Mouse (Mus musculus) hindbrain, embryonic 11.5 days (tissue): ENCODE measurements around the gene Prkaa1. TPM values are rescaled to one million over a fixed set of nuclear protein-coding genes. Genes with fewer than 3 reads are reported as not detected.

Experiments
- ATAC-seq: fragments of 200-750 bp; cut with Nextera tagmentation; 2 replicates; pipeline ENCODE4 v1.8.0; 2017; ENCODE audit warnings: mild to moderate bottlenecking, moderate TSS enrichment, moderate library complexity; ENCODE audit not compliant: low FRiP score
- DNase-seq: peaks from one replicate; pipeline ENCODE4 v3.0.0-alpha.2; 2015; ENCODE audit warnings: low spot score
- H3K27ac ChIP-seq: fragments of 300-500 bp; sonication (generic); 2 replicates; pipeline ENCODE4 v1.5.1; 2014; ENCODE audit warnings: mild to moderate bottlenecking, low read depth, low read length
- H3K27me3 ChIP-seq: fragments of 300-500 bp; sonication (generic); 2 replicates; pipeline ENCODE4 v1.6.1; 2014; ENCODE audit warnings: mild to moderate bottlenecking, low read length, moderate library complexity, mixed read lengths; ENCODE audit not compliant: control insufficient read depth, insufficient read depth
- H3K36me3 ChIP-seq: fragments of 300-500 bp; sonication (generic); 2 replicates; pipeline ENCODE4 v1.6.1; 2014; ENCODE audit warnings: mild to moderate bottlenecking, low read length, moderate library complexity, mixed read lengths; ENCODE audit not compliant: control insufficient read depth, insufficient read depth
- H3K4me1 ChIP-seq: fragments of 300-500 bp; sonication (generic); replicated peaks from 2 replicates; pipeline ENCODE4 v1.6.1; 2014; ENCODE audit warnings: low read length, mixed read lengths; ENCODE audit not compliant: control insufficient read depth, insufficient read depth
- H3K4me2 ChIP-seq: fragments of 300-500 bp; sonication (generic); replicated peaks from 2 replicates; pipeline ENCODE4 v1.6.1; 2014; ENCODE audit warnings: mild to moderate bottlenecking, low read depth, low read length
- H3K4me3 ChIP-seq: fragments of 300-500 bp; sonication (generic); 2 replicates; pipeline ENCODE4 v1.5.1; 2014; ENCODE audit warnings: low read depth, low read length
- H3K9ac ChIP-seq: fragments of 300-500 bp; sonication (generic); 2 replicates; pipeline ENCODE4 v1.6.1; 2014; ENCODE audit warnings: low read depth, low read length
- H3K9me3 ChIP-seq: fragments of 300-500 bp; sonication (generic); 2 replicates; pipeline ENCODE4 v1.6.1; 2016; ENCODE audit warnings: low read length; ENCODE audit not compliant: control insufficient read depth
- WGBS: fragments of 180-500 bp; shearing (Covaris S2); extraction: QIAGEN DNeasy Blood & Tissue Kit; methylation state at CpG from one replicate; pipeline ENCODE4 v1.1.7; 2014; 5-methylcytosine and 5-hydroxymethylcytosine counted together
- polyA plus RNA-seq: library from polyadenylated mRNA; unstranded; fragments of >200 nt; fragmentation: Nextera tagmentation; extraction: Ambion mirVana; gene quantifications from 2 replicates; pipeline ENCODE4 v1.2.1, GENCODE M21; 2014

The Prkaa1 gene
- polyA plus RNA-seq, 1 experiment from 2014 or later, result 20.6 TPM

DNA sequence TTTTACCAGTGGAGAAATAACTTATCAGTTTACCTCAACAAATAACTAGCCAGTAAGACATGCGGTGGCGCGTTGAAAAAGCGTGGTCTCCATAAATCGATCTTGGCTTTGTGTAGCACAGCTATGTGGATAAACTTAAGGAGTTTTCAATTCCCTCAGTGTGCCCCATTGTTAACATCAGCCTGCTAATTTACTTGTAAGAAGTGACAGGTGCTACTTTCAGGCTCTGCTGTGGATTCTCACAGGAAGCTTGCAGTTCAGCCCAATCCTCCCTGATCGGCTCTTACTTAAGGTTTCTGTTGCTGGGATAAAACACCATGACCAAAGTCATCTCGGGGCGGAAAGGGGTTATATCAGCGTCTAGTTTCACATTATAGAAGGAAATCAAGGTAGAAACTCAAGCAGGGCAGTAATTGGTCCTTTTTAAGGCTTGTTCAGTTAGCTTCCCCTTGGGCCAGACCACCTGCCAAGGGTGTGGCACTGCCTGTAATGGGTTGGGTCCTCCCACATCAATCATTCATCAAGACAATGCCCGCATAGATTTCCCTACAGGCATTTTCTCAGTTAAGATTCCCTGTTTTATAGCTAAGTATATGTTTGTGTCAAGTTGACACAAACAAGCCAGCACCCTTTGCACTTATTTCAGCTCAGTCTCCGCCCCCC, 41.1 kb downstream of the Prkaa1 start:
- WGBS, result 48% methylated on average over 11 of the region's 11 CpGs

DNA sequence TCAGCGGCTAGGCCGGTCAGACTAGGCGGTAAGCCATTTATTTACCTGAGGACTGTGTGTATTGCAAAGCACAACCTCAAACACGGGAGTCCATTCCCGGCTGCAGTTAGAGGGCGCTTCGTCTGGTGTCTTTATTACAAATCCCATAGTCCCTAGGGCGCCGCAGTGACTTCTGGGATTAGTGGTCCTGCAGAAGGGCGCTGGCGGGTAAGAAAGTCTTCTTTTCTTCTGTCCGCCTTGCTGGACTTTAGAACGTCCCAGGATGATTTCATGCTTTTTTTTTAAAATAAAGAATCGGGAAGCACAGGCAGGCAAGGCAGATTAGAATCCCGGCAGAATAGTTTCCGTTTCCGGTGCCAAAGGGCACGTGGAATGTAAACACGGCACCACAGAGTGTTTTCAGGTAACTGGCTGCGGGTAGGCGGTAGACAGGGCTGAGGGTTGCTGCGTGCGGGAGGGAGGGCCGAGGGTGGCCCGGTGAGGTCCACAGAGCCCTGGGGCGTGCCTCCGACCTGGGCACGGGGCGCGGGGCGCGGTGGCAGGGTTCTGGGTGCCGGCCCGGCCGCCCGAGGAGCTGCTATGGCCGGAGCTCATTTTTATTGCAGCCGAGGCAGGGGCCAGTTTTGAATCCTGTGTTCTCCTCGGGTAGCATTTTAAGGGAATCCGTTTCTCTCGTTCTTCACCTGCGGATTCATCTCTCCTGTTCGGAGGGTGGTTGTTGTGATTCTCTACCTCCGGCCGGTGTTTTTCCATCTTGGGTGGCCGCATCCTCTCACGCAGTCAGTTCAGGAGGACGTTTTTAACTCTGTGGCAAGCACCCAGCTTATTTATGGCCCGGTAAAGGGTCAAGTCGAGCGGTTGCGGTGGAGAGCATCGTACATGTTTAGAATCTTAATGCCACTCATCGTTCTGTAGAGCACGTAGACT, 42.0 kb downstream of the Prkaa1 start, which contains the start of gene Ttc33:
Gene Ttc33, plus strand, starts transcription at position 160 of the 927 bp plus-strand sequence.
- peak; percentile 90 for ATAC-seq
- Histone ChIP-seq H3K9me3 (no peaks in the 10 kb centered on the region), H3K4me1 (no peaks in the 10 kb centered on the region), H3K4me2 (peak within 1 kb of the TSS; percentile 62), H3K36me3 (no peaks in the 10 kb centered on the region), H3K9ac (peak within 1 kb of the TSS; percentile 85), H3K27me3 (no peaks in the 10 kb centered on the region), H3K4me3 (peak within 1 kb of the TSS; percentile 92), H3K27ac (peak within 1 kb of the TSS; percentile 69; the same call in 1 of the 2 replicates)
- peak; percentile 78 for DNase-seq
- under 1% methylated on average over 55 of the region's 55 CpGs for WGBS

More for the DNA sequence above, 41.1 kb downstream of the Prkaa1 start:
- Histone ChIP-seq H3K27me3 (no peaks in the 10 kb centered on the region), H3K36me3 (no peaks in the 10 kb centered on the region), H3K4me2 (peak overlapping the region; percentile 62), H3K9ac (peak overlapping the region; percentile 85), H3K4me3 (peak overlapping the region; percentile 92), H3K9me3 (no peaks in the 10 kb centered on the region), H3K4me1 (no peaks in the 10 kb centered on the region), H3K27ac (peak overlapping the region; percentile 69; the same call in 1 of the 2 replicates)
- DNase-seq (peak; percentile 25), ATAC-seq (peak; percentile 61)

GRCm38 (mm10) chr15:5186293-5186675, 42.6 kb downstream of the Prkaa1 start:
- DNase-seq (no peak), ATAC-seq (no peak; the same call in 1 of the 2 replicates)
- H3K27ac ChIP-seq, result no peak overlapping the region
- no peaks in the 10 kb centered on the region for H3K27me3 ChIP-seq
- no peaks in the 10 kb centered on the region for H3K4me1 ChIP-seq
- peak overlapping the region; percentile 45 for H3K4me2 ChIP-seq
- no peaks in the 10 kb centered on the region for H3K9me3 ChIP-seq
- peak overlapping the region; percentile 85 for H3K9ac ChIP-seq
- H3K36me3 ChIP-seq, result no peaks in the 10 kb centered on the region
- 43% methylated on average over 10 of the region's 10 CpGs for WGBS
- peak overlapping the region; percentile 92 for H3K4me3 ChIP-seq

- Histone ChIP-seq H3K27ac (no peak overlapping the region), H3K4me2 (no peak overlapping the region), H3K9ac (no peak overlapping the region), H3K4me1 (no peaks in the 10 kb centered on the region), H3K27me3 (no peaks in the 10 kb centered on the region), H3K36me3 (no peaks in the 10 kb centered on the region), H3K4me3 (no peak overlapping the region), H3K9me3 (no peaks in the 10 kb centered on the region)
- no peak for DNase-seq
- WGBS, result 70% methylated on average over 3 of the region's 4 CpGs
- no peak for ATAC-seq
Observed at GRCm38 (mm10) chr15:5187116-5187515, 43.5 kb downstream of the Prkaa1 start.

DNA sequence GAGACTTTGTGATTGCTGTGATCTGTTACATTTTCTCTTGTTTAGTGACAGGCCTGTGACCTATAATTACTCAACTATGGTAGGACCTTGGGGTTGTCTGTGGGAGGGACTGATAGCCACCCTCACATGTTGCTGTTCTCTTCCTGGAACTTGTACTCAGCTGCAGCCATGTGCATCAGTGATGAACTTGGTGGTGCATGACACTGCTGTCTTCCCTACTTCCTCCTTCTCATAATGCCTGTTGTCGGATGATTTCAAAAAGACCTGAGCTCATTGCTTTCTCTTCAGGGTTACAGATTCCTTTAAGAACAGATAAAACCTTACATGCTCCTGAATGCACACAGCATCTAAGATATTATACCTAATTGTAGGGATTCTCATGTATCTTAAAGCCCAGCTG, 44.4 kb downstream of the Prkaa1 start:
- Histone ChIP-seq H3K9ac (no peak overlapping the region), H3K9me3 (no peaks in the 10 kb centered on the region), H3K4me3 (no peak overlapping the region), H3K36me3 (no peaks in the 10 kb centered on the region), H3K27ac (no peak overlapping the region), H3K4me2 (no peak overlapping the region), H3K27me3 (no peaks in the 10 kb centered on the region), H3K4me1 (no peaks in the 10 kb centered on the region)
- no peak for ATAC-seq
- whole genome bisulfite sequencing, result 96% methylated on average over 1 of the region's 1 CpGs
- no peak for DNase-seq

GRCm38 (mm10) chr15:5189504-5190093, 45.9 kb downstream of the Prkaa1 start:
- WGBS, result 74% methylated on average over 10 of the region's 10 CpGs
- Histone ChIP-seq H3K9me3 (no peaks in the 10 kb centered on the region), H3K27ac (no peak overlapping the region), H3K9ac (no peak overlapping the region), H3K4me1 (no peaks in the 10 kb centered on the region), H3K27me3 (no peaks in the 10 kb centered on the region), H3K4me3 (no peak overlapping the region), H3K36me3 (no peaks in the 10 kb centered on the region), H3K4me2 (no peak overlapping the region)
- ATAC-seq, result no peak
- no peak for DNase-seq

GRCm38 (mm10) chr15:5193833-5194232, 50.2 kb downstream of the Prkaa1 start:
- WGBS, result 85% methylated on average over 3 of the region's 3 CpGs
- ATAC-seq, result no peak
- Histone ChIP-seq H3K27ac (no peak overlapping the region), H3K4me3 (no peak overlapping the region), H3K9ac (no peak overlapping the region), H3K27me3 (no peaks in the 10 kb centered on the region), H3K36me3 (no peaks in the 10 kb centered on the region), H3K4me2 (no peak overlapping the region), H3K4me1 (no peaks in the 10 kb centered on the region), H3K9me3 (no peaks in the 10 kb centered on the region)
- DNase-seq, result no peak

- Histone ChIP-seq H3K27me3 (no peaks in the 10 kb centered on the region), H3K9ac (no peak overlapping the region), H3K4me3 (no peak overlapping the region), H3K4me2 (no peak overlapping the region), H3K9me3 (no peaks in the 10 kb centered on the region), H3K36me3 (no peaks in the 10 kb centered on the region), H3K27ac (no peak overlapping the region), H3K4me1 (no peaks in the 10 kb centered on the region)
- ATAC-seq (no peak), DNase-seq (no peak)
- WGBS, result 95% methylated on average over 6 of the region's 6 CpGs
Observed at GRCm38 (mm10) chr15:5194446-5194845, 50.8 kb downstream of the Prkaa1 start.
